Mouse (Mus musculus) embryo, embryonic 11.5 days (tissue): Measurements from ENCODE around the gene Gm6588.

Source experiments
- DNase-seq: peaks from one replicate; pipeline ENCODE4 v3.0.0-alpha.2; 2012; ENCODE audit warnings: low read depth, low spot score

Gene Gm6588

GRCm38 (mm10) chr5:112468986-112469581 lies 19.9 kb downstream of the Gm6588 start:
- no peak for DNase-seq

- no peak for DNase-seq
These were observed 20.9 kb downstream of the Gm6588 start for GRCm38 (mm10) chr5:112470144-112470543.

GRCm38 (mm10) chr5:112473453-112473852 lies 24.2 kb downstream of the Gm6588 start:
- DNase-seq = no peak

- no peak for DNase-seq
These were observed 32.8 kb downstream of the Gm6588 start for GRCm38 (mm10) chr5:112481946-112482410.

GRCm38 (mm10) chr5:112482551-112482950 lies 33.3 kb downstream of the Gm6588 start:
- DNase-seq = no peak

- DNase-seq = no peak
These were observed 33.8 kb downstream of the Gm6588 start for GRCm38 (mm10) chr5:112483030-112483429.

GRCm38 (mm10) chr5:112484924-112485715 lies 35.9 kb downstream of the Gm6588 start:
- DNase-seq = no peak

GRCm38 (mm10) chr5:112486415-112486814 lies 37.2 kb downstream of the Gm6588 start:
- DNase-seq = no peak

GRCm38 (mm10) chr5:112487504-112487903 lies 38.3 kb downstream of the Gm6588 start:
- no peak for DNase-seq

- no peak for DNase-seq
These were observed 39.0 kb downstream of the Gm6588 start for GRCm38 (mm10) chr5:112488101-112488776.

- DNase-seq = no peak
These were observed 42.3 kb downstream of the Gm6588 start for GRCm38 (mm10) chr5:112491489-112491888.

- peak; percentile 44 for DNase-seq
These were observed 44.3 kb downstream of the Gm6588 start for GRCm38 (mm10) chr5:112493492-112493891.

GRCm38 (mm10) chr5:112496753-112497369 lies 47.6 kb downstream of the Gm6588 start:
- DNase-seq = no peak

- DNase-seq = no peak
These were observed 50.0 kb downstream of the Gm6588 start for GRCm38 (mm10) chr5:112498921-112499917.

GRCm38 (mm10) chr5:112499918-112500682 lies 50.9 kb downstream of the Gm6588 start:
- no peak for DNase-seq
